Mouse (Mus musculus) lung, postnatal 0 days (tissue): ENCODE measurements around the gene Nfatc2. TPM values are rescaled to one million over a fixed set of nuclear protein-coding genes. Genes with fewer than 3 reads are reported as not detected.
A peak's percentile ranks its signal among the peaks of the same experiment; 100 is the strongest.

Experiments used
- ATAC-seq: fragments of 200-750 bp; cut with Nextera tagmentation; 2 replicates; pipeline ENCODE4 v1.8.0; 2017; ENCODE audit warnings: moderate library complexity
- DNase-seq: peaks from one replicate; pipeline ENCODE4 v3.0.0-alpha.2; 2016; ENCODE audit warnings: low spot score
- H3K27ac ChIP-seq: fragments of 300-500 bp; sonication (generic); 2 replicates; pipeline ENCODE4 v1.5.1; 2014; ENCODE audit warnings: antibody characterized with exemption, mild to moderate bottlenecking, low read length, mixed read lengths
- H3K27me3 ChIP-seq: fragments of 300-500 bp; sonication (generic); replicated peaks from 2 replicates; pipeline ENCODE4 v1.6.1; 2014; ENCODE audit warnings: low read length, mixed read lengths; ENCODE audit not compliant: insufficient read depth
- H3K36me3 ChIP-seq: fragments of 300-500 bp; sonication (generic); 2 replicates; pipeline ENCODE4 v1.6.1; 2014; ENCODE audit warnings: low read length, mixed read lengths; ENCODE audit not compliant: insufficient read depth
- H3K4me1 ChIP-seq: fragments of 300-500 bp; sonication (generic); 2 replicates; pipeline ENCODE4 v1.6.1; 2014; ENCODE audit warnings: antibody characterized with exemption, low read depth, low read length, mixed read lengths; ENCODE audit not compliant: insufficient read depth
- H3K4me2 ChIP-seq: fragments of 300-500 bp; sonication (generic); replicated peaks from 2 replicates; pipeline ENCODE4 v1.6.1; 2014; ENCODE audit warnings: low read depth, mild to moderate bottlenecking, low read length, moderate library complexity, mixed read lengths
- H3K4me3 ChIP-seq: fragments of 300-500 bp; sonication (generic); 2 replicates; pipeline ENCODE4 v1.5.1; 2014; ENCODE audit warnings: low read depth, low read length
- H3K9ac ChIP-seq: fragments of 300-500 bp; sonication (generic); replicated peaks from 2 replicates; pipeline ENCODE4 v1.6.1; 2014; ENCODE audit warnings: low read depth, mild to moderate bottlenecking
- H3K9me3 ChIP-seq: fragments of 300-500 bp; sonication (generic); 2 replicates; pipeline ENCODE4 v1.6.1; 2016; ENCODE audit warnings: low read length, mixed read lengths
- CTCF ChIP-seq: IDR thresholded peaks from 2 replicates; pipeline ENCODE4 v1.5.1; 2016; ENCODE audit warnings: antibody characterized with exemption, mild to moderate bottlenecking
- EP300 ChIP-seq: IDR thresholded peaks from 2 replicates; pipeline ENCODE4 v1.6.1; 2016; ENCODE audit warnings: antibody characterized with exemption, mild to moderate bottlenecking, control low read depth
- WGBS: fragments of 180-500 bp; shearing (Covaris S2); extraction: QIAGEN DNeasy Blood & Tissue Kit; methylation state at CpG from one replicate; pipeline ENCODE4 v1.1.7; 2014; 5-methylcytosine and 5-hydroxymethylcytosine counted together
- polyA plus RNA-seq: library from polyadenylated mRNA; unstranded; fragments of >200 nt; fragmentation: Nextera tagmentation; extraction: Ambion mirVana; gene quantifications from 2 replicates; pipeline ENCODE4 v1.2.1, GENCODE M21; 2015

Gene Nfatc2
- polyA plus RNA-seq, 1 experiment from 2014 or later = 0.72 TPM

DNA sequence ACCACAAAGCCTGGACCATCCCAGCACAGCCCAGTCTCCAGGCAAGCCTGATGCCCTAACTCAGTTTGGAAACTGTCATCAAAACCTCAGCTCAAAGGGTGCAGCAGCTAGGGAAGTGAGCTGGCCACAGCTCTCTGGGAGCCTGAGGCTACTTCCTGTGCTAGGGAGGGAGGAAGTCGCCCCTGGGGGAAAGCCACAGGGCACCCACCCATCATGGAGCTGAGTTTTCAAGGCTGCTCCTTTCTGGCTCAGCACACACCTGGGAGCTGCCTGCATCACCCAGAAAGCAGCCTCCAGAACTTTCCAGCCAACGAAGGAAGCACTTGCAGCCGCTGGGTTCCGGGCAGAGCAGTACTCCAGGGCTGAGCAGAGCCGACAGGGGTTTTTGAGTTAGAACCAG is 18.4 kb downstream of the Nfatc2 start:
- no peak overlapping the region for H3K9ac ChIP-seq

DNA sequence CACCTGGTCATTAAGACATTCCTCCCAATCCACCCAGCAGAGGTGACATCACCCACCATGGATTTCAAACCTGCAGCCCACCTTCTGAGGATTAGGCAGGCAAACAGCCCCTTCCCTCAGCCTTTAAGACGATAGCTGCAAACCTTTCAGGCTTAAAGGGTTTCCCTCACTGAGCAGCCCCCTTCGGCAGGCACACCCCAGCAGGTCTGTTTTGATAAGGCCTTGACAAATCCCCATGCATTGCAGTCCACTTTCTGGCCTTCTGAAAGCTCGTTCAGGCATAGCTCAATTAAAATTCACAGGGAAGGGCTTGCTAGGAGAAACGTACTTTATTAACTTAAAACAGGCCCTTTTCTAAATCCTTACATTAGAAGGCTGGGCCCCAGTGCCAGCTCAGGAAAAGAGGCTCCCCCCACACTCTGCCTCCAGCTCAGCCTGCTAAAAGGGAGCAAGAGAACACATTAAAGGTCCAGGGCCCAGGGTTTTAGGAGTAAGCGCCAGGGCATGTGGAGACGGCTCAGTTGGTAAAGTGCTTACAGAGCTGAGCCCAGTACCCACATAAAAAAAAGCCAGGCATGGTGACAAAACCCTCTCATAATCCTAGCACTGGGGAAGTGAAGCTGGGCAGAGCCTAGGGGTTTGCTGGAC is 20.1 kb downstream of the Nfatc2 start:
- H3K4me1 ChIP-seq = no peaks in the 10 kb centered on the region
- H3K9ac ChIP-seq = no peak overlapping the region
- H3K9me3 ChIP-seq = no peaks in the 10 kb centered on the region
- no peak overlapping the region for H3K4me2 ChIP-seq
- TF ChIP-seq EP300 (no peak), CTCF (no peak)
- H3K4me3 ChIP-seq = no peak overlapping the region
- WGBS = 70% methylated on average over 6 of the region's 6 CpGs
- H3K27ac ChIP-seq = no peak overlapping the region
- H3K27me3 ChIP-seq = no peaks in the 10 kb centered on the region
- ATAC-seq = no peak
- DNase-seq = no peak
- no peaks in the 10 kb centered on the region for H3K36me3 ChIP-seq

More for the DNA sequence above, 18.4 kb downstream of the Nfatc2 start:
- H3K4me3 ChIP-seq = no peak overlapping the region
- 0 out of 2 replicates have a peak, but pooled peaks cover 2% of the 10 kb centered on the region for H3K27me3 ChIP-seq
- H3K4me1 ChIP-seq = no peaks in the 10 kb centered on the region
- no peaks in the 10 kb centered on the region for H3K9me3 ChIP-seq
- no peaks in the 10 kb centered on the region for H3K36me3 ChIP-seq
- 53% methylated on average over 5 of the region's 5 CpGs for WGBS
- DNase-seq = no peak
- no peak overlapping the region for H3K27ac ChIP-seq
- TF ChIP-seq EP300 = no peak
- no peak for TF ChIP-seq CTCF
- ATAC-seq = no peak
- no peak overlapping the region for H3K4me2 ChIP-seq

DNA sequence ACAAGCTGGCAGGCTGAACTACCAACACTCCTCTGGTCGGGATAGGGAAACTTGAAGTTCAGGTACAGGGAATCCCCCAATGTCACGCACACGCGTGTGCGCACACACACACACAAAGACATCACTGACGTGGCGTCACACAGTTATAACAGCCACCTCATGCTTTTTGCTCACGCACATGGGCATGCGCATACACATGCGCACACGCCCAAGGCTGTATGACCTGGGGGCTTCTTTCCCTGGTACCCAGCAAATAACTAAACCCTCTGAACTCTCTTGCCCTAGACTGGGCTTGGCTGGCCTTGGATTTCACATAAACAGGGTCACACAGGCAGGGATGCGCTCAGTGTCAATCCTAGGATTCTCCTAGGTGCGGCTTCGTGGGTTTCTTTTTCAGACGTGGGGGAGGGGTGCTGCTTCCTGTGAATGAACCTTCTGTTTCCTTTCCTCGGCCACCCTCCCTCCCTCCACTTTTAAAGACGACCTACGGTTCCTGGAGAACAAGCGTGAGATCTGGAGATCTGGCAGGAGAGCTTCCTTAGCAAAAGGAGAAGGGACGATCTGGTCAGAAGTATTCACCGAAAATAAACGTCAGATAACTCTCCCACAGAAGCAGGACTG is 21.1 kb downstream of the Nfatc2 start:
- H3K4me1 ChIP-seq = no peaks in the 10 kb centered on the region
- 47% methylated on average over 22 of the region's 22 CpGs for WGBS
- no peak for TF ChIP-seq CTCF
- no peak for TF ChIP-seq EP300
- no peaks in the 10 kb centered on the region for H3K36me3 ChIP-seq
- H3K4me2 ChIP-seq = no peak overlapping the region
- ATAC-seq = no peak
- H3K4me3 ChIP-seq = no peak overlapping the region
- H3K9ac ChIP-seq = no peak overlapping the region
- DNase-seq = no peak
- H3K9me3 ChIP-seq = no peaks in the 10 kb centered on the region
- no peaks in the 10 kb centered on the region for H3K27me3 ChIP-seq
- no peak overlapping the region for H3K27ac ChIP-seq

DNA sequence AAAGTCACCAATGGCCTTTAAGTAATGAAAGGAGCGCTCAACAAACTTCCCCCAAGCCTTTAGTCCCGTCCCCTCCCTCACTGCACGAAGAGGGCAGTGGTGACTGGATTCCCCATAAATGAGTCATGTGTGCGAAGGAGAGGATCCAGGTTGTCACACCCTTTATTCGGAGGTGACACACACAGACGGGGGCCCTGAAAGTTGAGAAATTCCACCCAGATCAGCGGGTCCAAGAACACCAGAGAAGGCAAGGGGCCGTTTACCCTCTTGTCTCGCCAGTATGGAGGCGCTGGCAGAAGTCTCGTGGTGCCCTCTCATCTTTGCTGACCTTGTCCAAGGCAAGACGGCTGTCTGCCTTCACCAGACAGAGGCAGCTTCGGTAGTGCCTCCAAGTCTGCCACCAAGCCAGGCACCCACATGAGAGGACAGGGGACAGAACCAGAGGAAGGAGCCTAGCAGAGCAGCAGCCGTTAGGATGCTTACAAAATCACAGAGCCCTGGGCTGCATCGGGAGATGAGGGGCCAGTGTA is 21.8 kb downstream of the Nfatc2 start:
- ATAC-seq = no peak
- no peak for TF ChIP-seq EP300
- no peak overlapping the region for H3K4me2 ChIP-seq
- 0 out of 2 replicates have a peak, but pooled peaks cover 1% of the 10 kb centered on the region for H3K27me3 ChIP-seq
- H3K9ac ChIP-seq = no peak overlapping the region
- H3K4me3 ChIP-seq = no peak overlapping the region
- WGBS = 51% methylated on average over 15 of the region's 15 CpGs
- no peak overlapping the region for H3K27ac ChIP-seq
- H3K9me3 ChIP-seq = no peaks in the 10 kb centered on the region
- no peak for DNase-seq
- H3K36me3 ChIP-seq = no peaks in the 10 kb centered on the region
- no peaks in the 10 kb centered on the region for H3K4me1 ChIP-seq

DNA sequence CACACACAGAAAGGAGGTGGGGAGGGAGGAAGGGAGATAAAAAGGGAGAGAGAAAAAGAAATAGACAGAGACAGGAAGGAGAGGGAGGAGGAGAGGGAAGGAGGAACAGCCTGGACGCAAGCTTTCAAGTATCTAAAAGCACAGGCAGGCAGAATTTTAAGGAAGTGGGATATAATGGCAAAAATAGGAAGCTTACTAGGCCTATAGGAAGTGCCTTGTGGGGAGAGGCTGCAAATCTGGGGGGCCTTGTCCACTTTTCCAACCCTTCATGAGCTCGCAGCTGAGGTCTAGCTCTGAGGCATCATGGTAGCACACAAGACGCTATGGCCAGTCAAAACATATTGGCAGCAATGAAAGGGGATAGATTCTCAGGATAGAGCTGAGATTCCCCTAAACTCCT is 22.3 kb downstream of the Nfatc2 start:
- DNase-seq (no peak), ATAC-seq (no peak)
- WGBS = 66% methylated on average over 3 of the region's 3 CpGs
- Histone ChIP-seq H3K27ac (no peak overlapping the region), H3K9me3 (no peaks in the 10 kb centered on the region), H3K36me3 (no peaks in the 10 kb centered on the region), H3K27me3 (0 out of 2 replicates have a peak, but pooled peaks cover 3% of the 10 kb centered on the region), H3K4me1 (no peaks in the 10 kb centered on the region), H3K4me2 (no peak overlapping the region), H3K9ac (no peak overlapping the region), H3K4me3 (no peak overlapping the region)
- TF ChIP-seq CTCF (no peak), EP300 (no peak)

DNA sequence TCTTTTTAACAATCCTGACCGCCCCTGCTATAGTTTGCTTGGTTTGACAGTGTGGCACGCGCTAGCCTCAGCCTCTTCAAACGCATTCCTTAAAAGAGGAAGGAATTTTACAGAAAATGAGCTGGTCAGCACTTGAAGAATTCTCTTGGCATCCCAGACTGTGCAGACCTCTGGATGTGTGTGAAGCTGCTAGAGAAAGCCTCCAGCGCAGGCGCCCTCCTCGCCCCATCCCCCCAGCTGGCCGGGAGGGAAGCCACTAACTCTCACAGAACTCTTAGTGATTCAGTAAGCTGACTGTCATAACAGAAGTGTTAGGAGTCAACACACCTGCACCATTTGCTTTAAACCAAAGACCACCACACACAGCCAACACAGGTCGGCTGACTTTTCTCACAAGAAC is 23.3 kb downstream of the Nfatc2 start:
- Histone ChIP-seq H3K27ac (no peak overlapping the region), H3K27me3 (0 out of 2 replicates have a peak, but pooled peaks cover 3% of the 10 kb centered on the region), H3K4me1 (no peaks in the 10 kb centered on the region), H3K4me2 (no peak overlapping the region), H3K4me3 (no peak overlapping the region), H3K9me3 (no peaks in the 10 kb centered on the region), H3K36me3 (no peaks in the 10 kb centered on the region), H3K9ac (no peak overlapping the region)
- DNase-seq (no peak), ATAC-seq (peak; percentile 53)
- WGBS = 45% methylated on average over 9 of the region's 9 CpGs
- TF ChIP-seq CTCF = no peak
- TF ChIP-seq EP300 = no peak
